Mouse (Mus musculus): Measurements from ENCODE around the gene Usp7. TPM values are rescaled to one million over a fixed set of nuclear protein-coding genes. Genes with fewer than 3 reads are reported as not detected.

Usp7 gene
- polyA plus RNA-seq, 1 experiment from 2014 or later: 61.4 TPM

GRCm38 (mm10) chr16:8679780-8680179 is 112.3 kb downstream of the Usp7 start:
- Histone ChIP-seq H3K4me1 (ENCODE audit: control insufficient read depth, insufficient read depth, low read length) (no peaks in the 10 kb centered on the region), H3K4me3 (ENCODE audit: low read depth, low read length) (no peak overlapping the region), H3K27ac (ENCODE audit: low read depth, low read length) (no peak overlapping the region), H3K36me3 (ENCODE audit: control insufficient read depth, insufficient read depth, low read length) (0 out of 2 replicates have a peak, but pooled peaks cover 2% of the 10 kb centered on the region), H3K9me3 (ENCODE audit: control insufficient read depth, low read length) (no peaks in the 10 kb centered on the region), H3K4me2 (ENCODE audit: low read depth, low read length) (no peak overlapping the region), H3K27me3 (ENCODE audit: control insufficient read depth, insufficient read depth, low read length) (no peaks in the 10 kb centered on the region), H3K9ac (replicated peaks; ENCODE audit: low read depth, low read length) (no peak overlapping the region)
- ATAC-seq (ENCODE audit: low read depth): no peak
- 82% methylated on average over 3 of the region's 3 CpGs for WGBS

GRCm38 (mm10) chr16:8678676-8679075 is 113.4 kb downstream of the Usp7 start:
- Histone ChIP-seq H3K27me3 (ENCODE audit: control insufficient read depth, insufficient read depth, low read length) (no peaks in the 10 kb centered on the region), H3K27ac (ENCODE audit: low read depth, low read length) (no peak overlapping the region), H3K4me3 (ENCODE audit: low read depth, low read length) (no peak overlapping the region), H3K4me2 (ENCODE audit: low read depth, low read length) (no peak overlapping the region), H3K4me1 (ENCODE audit: control insufficient read depth, insufficient read depth, low read length) (no peaks in the 10 kb centered on the region), H3K9ac (replicated peaks; ENCODE audit: low read depth, low read length) (no peak overlapping the region), H3K36me3 (ENCODE audit: control insufficient read depth, insufficient read depth, low read length) (0 out of 2 replicates have a peak, but pooled peaks cover 1% of the 10 kb centered on the region), H3K9me3 (ENCODE audit: control insufficient read depth, low read length) (no peaks in the 10 kb centered on the region)
- no peak for ATAC-seq (ENCODE audit: low read depth)
- WGBS: 85% methylated on average over 4 of the region's 4 CpGs

- no peak overlapping the region for H3K9ac ChIP-seq (replicated peaks; ENCODE audit: low read depth, low read length)
- H3K4me2 ChIP-seq (ENCODE audit: low read depth, low read length): no peak overlapping the region
- WGBS: 50% methylated on average over 5 of the region's 5 CpGs
- no peaks in the 10 kb centered on the region for H3K27me3 ChIP-seq (ENCODE audit: control insufficient read depth, insufficient read depth, low read length)
- no peak overlapping the region for H3K4me3 ChIP-seq (ENCODE audit: low read depth, low read length)
- H3K27ac ChIP-seq (ENCODE audit: low read depth, low read length): no peak overlapping the region
- H3K36me3 ChIP-seq (ENCODE audit: control insufficient read depth, insufficient read depth, low read length): no peaks in the 10 kb centered on the region
- ATAC-seq (ENCODE audit: low read depth): no peak
- no peaks in the 10 kb centered on the region for H3K4me1 ChIP-seq (ENCODE audit: control insufficient read depth, insufficient read depth, low read length)
- H3K9me3 ChIP-seq (ENCODE audit: control insufficient read depth, low read length): no peaks in the 10 kb centered on the region
These were observed 114.1 kb downstream of the Usp7 start for GRCm38 (mm10) chr16:8678035-8678434.

GRCm38 (mm10) chr16:8676800-8677199 is 115.3 kb downstream of the Usp7 start:
- Histone ChIP-seq H3K27ac (ENCODE audit: low read depth, low read length) (no peak overlapping the region), H3K36me3 (ENCODE audit: control insufficient read depth, insufficient read depth, low read length) (no peaks in the 10 kb centered on the region), H3K9me3 (ENCODE audit: control insufficient read depth, low read length) (no peaks in the 10 kb centered on the region), H3K9ac (replicated peaks; ENCODE audit: low read depth, low read length) (no peak overlapping the region), H3K4me3 (ENCODE audit: low read depth, low read length) (no peak overlapping the region), H3K27me3 (ENCODE audit: control insufficient read depth, insufficient read depth, low read length) (no peaks in the 10 kb centered on the region), H3K4me2 (ENCODE audit: low read depth, low read length) (no peak overlapping the region), H3K4me1 (ENCODE audit: control insufficient read depth, insufficient read depth, low read length) (no peaks in the 10 kb centered on the region)
- WGBS: 50% methylated on average over 4 of the region's 4 CpGs
- ATAC-seq (ENCODE audit: low read depth): no peak

- Histone ChIP-seq H3K9ac (replicated peaks; ENCODE audit: low read depth, low read length) (no peak overlapping the region), H3K4me3 (ENCODE audit: low read depth, low read length) (no peak overlapping the region), H3K4me1 (ENCODE audit: control insufficient read depth, insufficient read depth, low read length) (no peaks in the 10 kb centered on the region), H3K36me3 (ENCODE audit: control insufficient read depth, insufficient read depth, low read length) (no peaks in the 10 kb centered on the region), H3K9me3 (ENCODE audit: control insufficient read depth, low read length) (no peaks in the 10 kb centered on the region), H3K4me2 (ENCODE audit: low read depth, low read length) (no peak overlapping the region), H3K27ac (ENCODE audit: low read depth, low read length) (no peak overlapping the region), H3K27me3 (ENCODE audit: control insufficient read depth, insufficient read depth, low read length) (no peaks in the 10 kb centered on the region)
- WGBS: 74% methylated on average over 2 of the region's 2 CpGs
- ATAC-seq (ENCODE audit: low read depth): no peak
These were observed 115.9 kb downstream of the Usp7 start for GRCm38 (mm10) chr16:8676228-8676627.

- 78% methylated on average over 8 of the region's 8 CpGs for WGBS
- no peak for ATAC-seq (ENCODE audit: low read depth)
These were observed 116.5 kb downstream of the Usp7 start for GRCm38 (mm10) chr16:8675559-8675958.

GRCm38 (mm10) chr16:8674165-8674564 is 117.9 kb downstream of the Usp7 start:
- ATAC-seq (ENCODE audit: low read depth): no peak

More at GRCm38 (mm10) chr16:8675559-8675958, 116.5 kb downstream of the Usp7 start:
- Histone ChIP-seq H3K9ac (replicated peaks; ENCODE audit: low read depth, low read length) (no peak overlapping the region), H3K27me3 (ENCODE audit: control insufficient read depth, insufficient read depth, low read length) (no peaks in the 10 kb centered on the region), H3K9me3 (ENCODE audit: control insufficient read depth, low read length) (no peaks in the 10 kb centered on the region), H3K27ac (ENCODE audit: low read depth, low read length) (no peak overlapping the region), H3K36me3 (ENCODE audit: control insufficient read depth, insufficient read depth, low read length) (no peaks in the 10 kb centered on the region), H3K4me3 (ENCODE audit: low read depth, low read length) (no peak overlapping the region), H3K4me2 (ENCODE audit: low read depth, low read length) (no peak overlapping the region), H3K4me1 (ENCODE audit: control insufficient read depth, insufficient read depth, low read length) (peaks cover 3% of the 10 kb centered on the region; the same call in 1 of the 2 replicates)

GRCm38 (mm10) chr16:8673343-8673742 is 118.8 kb downstream of the Usp7 start:
- H3K27me3 ChIP-seq (ENCODE audit: control insufficient read depth, insufficient read depth, low read length): no peaks in the 10 kb centered on the region
- 68% methylated on average over 6 of the region's 6 CpGs for WGBS
- ATAC-seq (ENCODE audit: low read depth): no peak
- no peak overlapping the region for H3K27ac ChIP-seq (ENCODE audit: low read depth, low read length)
- no peak overlapping the region for H3K4me3 ChIP-seq (ENCODE audit: low read depth, low read length)
- no peaks in the 10 kb centered on the region for H3K36me3 ChIP-seq (ENCODE audit: control insufficient read depth, insufficient read depth, low read length)
- H3K9ac ChIP-seq (replicated peaks; ENCODE audit: low read depth, low read length): no peak overlapping the region
- no peaks in the 10 kb centered on the region for H3K9me3 ChIP-seq (ENCODE audit: control insufficient read depth, low read length)
- peaks cover 24% of the 10 kb centered on the region for H3K4me1 ChIP-seq (ENCODE audit: control insufficient read depth, insufficient read depth, low read length)
- H3K4me2 ChIP-seq (ENCODE audit: low read depth, low read length): no peak overlapping the region

More at GRCm38 (mm10) chr16:8674165-8674564, 117.9 kb downstream of the Usp7 start:
- H3K9ac ChIP-seq (replicated peaks; ENCODE audit: low read depth, low read length): no peak overlapping the region
- peaks cover 16% of the 10 kb centered on the region for H3K4me1 ChIP-seq (ENCODE audit: control insufficient read depth, insufficient read depth, low read length)
- H3K4me3 ChIP-seq (ENCODE audit: low read depth, low read length): no peak overlapping the region
- H3K36me3 ChIP-seq (ENCODE audit: control insufficient read depth, insufficient read depth, low read length): no peaks in the 10 kb centered on the region
- H3K27me3 ChIP-seq (ENCODE audit: control insufficient read depth, insufficient read depth, low read length): no peaks in the 10 kb centered on the region
- no peak overlapping the region for H3K27ac ChIP-seq (ENCODE audit: low read depth, low read length)
- 4% methylated on average over 8 of the region's 8 CpGs for WGBS
- H3K9me3 ChIP-seq (ENCODE audit: control insufficient read depth, low read length): no peaks in the 10 kb centered on the region
- H3K4me2 ChIP-seq (ENCODE audit: low read depth, low read length): no peak overlapping the region

- Histone ChIP-seq H3K4me1 (ENCODE audit: control insufficient read depth, insufficient read depth, low read length) (peaks cover 29% of the 10 kb centered on the region), H3K9me3 (ENCODE audit: control insufficient read depth, low read length) (no peaks in the 10 kb centered on the region), H3K27me3 (ENCODE audit: control insufficient read depth, insufficient read depth, low read length) (no peaks in the 10 kb centered on the region), H3K36me3 (ENCODE audit: control insufficient read depth, insufficient read depth, low read length) (no peaks in the 10 kb centered on the region), H3K9ac (replicated peaks; ENCODE audit: low read depth, low read length) (no peak overlapping the region), H3K4me2 (ENCODE audit: low read depth, low read length) (peak overlapping the region; percentile 89; the same call in 1 of the 2 replicates), H3K27ac (ENCODE audit: low read depth, low read length) (no peak overlapping the region), H3K4me3 (ENCODE audit: low read depth, low read length) (no peak overlapping the region)
- ATAC-seq (ENCODE audit: low read depth): no peak
These were observed 119.3 kb downstream of the Usp7 start for GRCm38 (mm10) chr16:8672811-8673210.
